Mouse (Mus musculus) E14TG2a.4 (cell line): ENCODE results near the gene Cer1.
A peak's percentile ranks its signal among the peaks of the same experiment; 100 is the strongest.

Experiments used
- H3K27me3 ChIP-seq: 2 replicates; pipeline ENCODE4 v1.6.1; 2014; ENCODE audit warnings: low read length, control low read depth; ENCODE audit not compliant: insufficient read depth
- H3K36me3 ChIP-seq: 2 replicates; pipeline ENCODE4 v1.6.1; 2014; ENCODE audit warnings: low read length, control low read depth; ENCODE audit not compliant: insufficient read depth
- H3K4me1 ChIP-seq: replicated peaks from 2 replicates; pipeline ENCODE4 v1.6.1; 2014; ENCODE audit warnings: low read depth, low read length, control low read depth
- H3K4me3 ChIP-seq: replicated peaks from 2 replicates; pipeline ENCODE4 v1.5.1; 2014; ENCODE audit warnings: mild to moderate bottlenecking, low read length
- H3K9me3 ChIP-seq: 2 replicates; pipeline ENCODE4 v1.6.1; 2014; ENCODE audit warnings: low read length, control low read depth
- CTCF ChIP-seq: conservative IDR thresholded peaks from 2 replicates; pipeline ENCODE4 v1.5.1; 2014; ENCODE audit warnings: low read length
- NANOG ChIP-seq: IDR thresholded peaks from 2 replicates; pipeline ENCODE4 v1.6.1; 2014; ENCODE audit warnings: borderline replicate concordance, low read length, mixed read lengths
- POU5F1 ChIP-seq: IDR thresholded peaks from 2 replicates; pipeline ENCODE4 v1.6.1; 2014; ENCODE audit warnings: low read length, borderline replicate concordance

The Cer1 gene

GRCm38 (mm10) chr4:82884636-82885534 lies at the start of gene Cer1:
Gene Cer1 (minus strand): TSS chr4:82885148.
- Histone ChIP-seq H3K9me3 (no peaks in the 10 kb centered on the region), H3K27me3 (0 out of 2 replicates have a peak, but pooled peaks cover 4% of the 10 kb centered on the region), H3K4me3 (no peak within 1 kb of the TSS), H3K4me1 (peaks cover 10% of the 10 kb centered on the region), H3K36me3 (no peaks in the 10 kb centered on the region)
- TF ChIP-seq CTCF (no peak), POU5F1 (no peak), NANOG (no peak)

GRCm38 (mm10) chr4:82934308-82934707 lies 49.4 kb upstream of the Cer1 start:
- no peak overlapping the region for H3K4me3 ChIP-seq
- no peaks in the 10 kb centered on the region for H3K27me3 ChIP-seq
- TF ChIP-seq POU5F1 = no peak
- no peak for TF ChIP-seq NANOG
- no peak; the same call in 1 of the 2 replicates for TF ChIP-seq CTCF
- H3K9me3 ChIP-seq = no peaks in the 10 kb centered on the region
- H3K36me3 ChIP-seq = no peaks in the 10 kb centered on the region
- H3K4me1 ChIP-seq = no peaks in the 10 kb centered on the region

GRCm38 (mm10) chr4:82933698-82934210 lies 48.8 kb upstream of the Cer1 start:
- no peak overlapping the region for H3K4me3 ChIP-seq
- H3K36me3 ChIP-seq = no peaks in the 10 kb centered on the region
- TF ChIP-seq POU5F1 (no peak), CTCF (peak; percentile 95)
- no peaks in the 10 kb centered on the region for H3K9me3 ChIP-seq
- H3K4me1 ChIP-seq = no peaks in the 10 kb centered on the region
- no peaks in the 10 kb centered on the region for H3K27me3 ChIP-seq

GRCm38 (mm10) chr4:82930079-82930478 lies 45.1 kb upstream of the Cer1 start:
- Histone ChIP-seq H3K27me3 (no peaks in the 10 kb centered on the region), H3K4me3 (no peak overlapping the region), H3K4me1 (no peaks in the 10 kb centered on the region), H3K36me3 (no peaks in the 10 kb centered on the region), H3K9me3 (no peaks in the 10 kb centered on the region)
- TF ChIP-seq POU5F1 (no peak), CTCF (no peak), NANOG (no peak)

- Histone ChIP-seq H3K36me3 (no peaks in the 10 kb centered on the region), H3K4me1 (no peaks in the 10 kb centered on the region), H3K4me3 (no peak overlapping the region), H3K9me3 (no peaks in the 10 kb centered on the region), H3K27me3 (no peaks in the 10 kb centered on the region)
- TF ChIP-seq CTCF = no peak
- no peak for TF ChIP-seq NANOG
Measured at GRCm38 (mm10) chr4:82921962-82922361, 37.0 kb upstream of the Cer1 start.

GRCm38 (mm10) chr4:82918625-82919024 lies 33.7 kb upstream of the Cer1 start:
- TF ChIP-seq NANOG (no peak), CTCF (no peak), POU5F1 (no peak)
- H3K9me3 ChIP-seq = no peaks in the 10 kb centered on the region

GRCm38 (mm10) chr4:82916678-82917050 lies 31.7 kb upstream of the Cer1 start:
- Histone ChIP-seq H3K9me3 (no peaks in the 10 kb centered on the region), H3K4me1 (no peaks in the 10 kb centered on the region), H3K4me3 (no peak overlapping the region), H3K27me3 (no peaks in the 10 kb centered on the region), H3K36me3 (no peaks in the 10 kb centered on the region)
- TF ChIP-seq CTCF (no peak), NANOG (no peak), POU5F1 (no peak)

More at GRCm38 (mm10) chr4:82918625-82919024, 33.7 kb upstream of the Cer1 start:
- no peaks in the 10 kb centered on the region for H3K4me1 ChIP-seq
- H3K4me3 ChIP-seq = no peak overlapping the region
- no peaks in the 10 kb centered on the region for H3K27me3 ChIP-seq
- no peaks in the 10 kb centered on the region for H3K36me3 ChIP-seq

DNA sequence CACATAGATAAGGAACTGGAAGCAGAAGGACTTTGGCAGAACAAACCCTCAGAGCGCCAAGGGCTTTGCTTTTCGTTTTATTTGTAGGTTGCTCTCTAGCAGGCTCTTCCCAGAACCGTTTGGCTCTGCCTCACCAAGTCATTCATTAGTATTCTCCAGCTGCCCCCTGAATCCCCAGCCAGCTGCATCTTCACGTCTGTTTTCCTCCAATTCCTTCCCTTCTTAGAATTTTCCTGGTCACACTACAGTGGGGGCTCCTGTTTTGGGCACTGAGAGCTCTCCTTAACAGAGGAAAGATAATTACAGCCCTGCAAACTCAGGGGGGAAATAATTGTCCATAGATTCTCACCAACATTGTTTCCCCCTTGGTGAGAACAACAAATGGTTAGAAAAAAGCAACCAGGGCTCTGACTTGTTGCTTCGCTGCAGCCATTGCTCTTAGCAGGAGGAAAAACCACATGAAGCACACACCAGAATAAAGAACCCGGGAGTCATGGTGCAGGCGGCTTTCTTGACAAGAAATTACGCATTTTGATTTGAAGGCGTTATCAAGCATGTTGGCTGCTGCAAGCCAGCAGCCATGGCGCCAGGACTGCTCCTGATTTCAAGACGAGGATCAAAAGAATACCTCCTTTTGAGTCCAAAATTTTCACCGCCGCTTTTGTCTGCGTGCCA lies 31.2 kb upstream of the Cer1 start:
- TF ChIP-seq NANOG (no peak), CTCF (no peak), POU5F1 (no peak)
- H3K9me3 ChIP-seq = no peaks in the 10 kb centered on the region

More for the DNA sequence above, 31.2 kb upstream of the Cer1 start:
- no peak overlapping the region for H3K4me3 ChIP-seq
- no peaks in the 10 kb centered on the region for H3K4me1 ChIP-seq
- H3K36me3 ChIP-seq = no peaks in the 10 kb centered on the region
- H3K27me3 ChIP-seq = no peaks in the 10 kb centered on the region
